Mouse (Mus musculus) embryonic facial prominence, embryonic 12.5 days (tissue): ENCODE measurements around the gene Gcdh. TPM values are rescaled to one million over a fixed set of nuclear protein-coding genes. Genes with fewer than 3 reads are reported as not detected.

Experiments
- ATAC-seq: fragments of 200-750 bp; cut with Nextera tagmentation; 2 replicates; pipeline ENCODE4 v1.8.0; 2017; ENCODE audit not compliant: insufficient number of reproducible peaks, insufficient read depth, low FRiP score, low TSS enrichment
- H3K27ac ChIP-seq: fragments of 300-500 bp; sonication (generic); 2 replicates; pipeline ENCODE4 v1.5.1; 2016; ENCODE audit warnings: mild to moderate bottlenecking
- H3K27me3 ChIP-seq: fragments of 300-500 bp; sonication (generic); 2 replicates; pipeline ENCODE4 v1.6.1; 2016; ENCODE audit warnings: mild to moderate bottlenecking, moderate library complexity
- H3K36me3 ChIP-seq: fragments of 300-500 bp; sonication (generic); 2 replicates; pipeline ENCODE4 v1.6.1; 2016; ENCODE audit warnings: mild to moderate bottlenecking
- H3K4me1 ChIP-seq: fragments of 300-500 bp; sonication (generic); 2 replicates; pipeline ENCODE4 v1.6.1; 2016
- H3K4me2 ChIP-seq: fragments of 300-500 bp; sonication (generic); replicated peaks from 2 replicates; pipeline ENCODE4 v1.6.1; 2016; ENCODE audit warnings: mild to moderate bottlenecking, moderate library complexity
- H3K4me3 ChIP-seq: fragments of 300-500 bp; sonication (generic); 2 replicates; pipeline ENCODE4 v1.5.1; 2016; ENCODE audit warnings: mild to moderate bottlenecking
- H3K9ac ChIP-seq: fragments of 300-500 bp; sonication (generic); 2 replicates; pipeline ENCODE4 v1.6.1; 2016; ENCODE audit warnings: mild to moderate bottlenecking, moderate library complexity
- H3K9me3 ChIP-seq: fragments of 300-500 bp; sonication (generic); 2 replicates; pipeline ENCODE4 v1.6.1; 2016; ENCODE audit warnings: mild to moderate bottlenecking, moderate library complexity
- WGBS: fragments of 180-500 bp; shearing (Covaris S2); methylation state at CpG from one replicate; pipeline ENCODE4 v1.1.7; 2016; 5-methylcytosine and 5-hydroxymethylcytosine counted together
- polyA plus RNA-seq: library from polyadenylated mRNA; unstranded; fragments of >200 nt; fragmentation: Nextera tagmentation; extraction: Ambion mirVana; gene quantifications from 2 replicates; pipeline ENCODE4 v1.2.1, GENCODE M21; 2016

Gcdh gene
- polyA plus RNA-seq, 1 experiment from 2014 or later, result 45.2 TPM

DNA sequence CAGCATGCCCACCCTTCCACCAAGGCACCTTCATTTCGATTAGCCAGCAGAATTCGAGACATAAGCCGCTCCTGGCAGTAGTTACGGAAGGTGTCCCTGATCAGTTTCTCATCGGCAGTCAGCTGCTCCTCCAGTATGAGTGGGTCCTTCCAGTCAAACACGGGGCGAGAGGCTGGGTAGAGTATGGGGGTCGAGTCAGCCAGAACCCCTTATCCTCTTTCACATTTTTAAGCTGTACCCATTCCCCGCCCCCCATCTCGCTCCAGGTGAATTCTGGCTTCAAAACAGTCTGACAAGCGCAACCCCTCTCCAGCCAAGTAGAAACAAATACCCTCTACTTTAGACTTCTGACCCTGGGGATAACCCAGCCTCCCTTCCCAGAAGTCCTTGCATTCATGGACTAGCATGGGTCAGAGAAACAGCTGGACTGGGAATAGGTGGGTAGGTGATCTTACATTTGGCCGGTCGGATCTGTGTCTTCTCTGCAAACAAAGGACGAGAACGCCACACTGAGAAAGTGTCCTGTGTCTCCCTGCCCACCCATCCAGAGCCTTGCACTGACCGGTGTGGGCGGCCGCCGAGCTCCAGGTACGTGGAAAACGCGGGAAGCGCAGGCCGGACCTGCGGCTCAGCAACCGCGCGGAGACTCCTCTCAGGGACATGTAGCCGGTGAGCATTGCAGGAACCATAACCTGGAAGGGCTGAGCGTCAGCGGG lies 570 bp downstream of the Gcdh start:
- WGBS, result 11% methylated on average over 31 of the region's 31 CpGs
- Histone ChIP-seq H3K9ac (peak overlapping the region; percentile 76), H3K36me3 (peaks cover 30% of the 10 kb centered on the region), H3K4me2 (peak overlapping the region; percentile 89), H3K4me3 (peak overlapping the region; percentile 82), H3K27ac (no peak overlapping the region), H3K4me1 (peaks cover 10% of the 10 kb centered on the region), H3K9me3 (no peaks in the 10 kb centered on the region), H3K27me3 (no peaks in the 10 kb centered on the region)
- ATAC-seq, result peak; percentile 23; the same call in 1 of the 2 replicates

DNA sequence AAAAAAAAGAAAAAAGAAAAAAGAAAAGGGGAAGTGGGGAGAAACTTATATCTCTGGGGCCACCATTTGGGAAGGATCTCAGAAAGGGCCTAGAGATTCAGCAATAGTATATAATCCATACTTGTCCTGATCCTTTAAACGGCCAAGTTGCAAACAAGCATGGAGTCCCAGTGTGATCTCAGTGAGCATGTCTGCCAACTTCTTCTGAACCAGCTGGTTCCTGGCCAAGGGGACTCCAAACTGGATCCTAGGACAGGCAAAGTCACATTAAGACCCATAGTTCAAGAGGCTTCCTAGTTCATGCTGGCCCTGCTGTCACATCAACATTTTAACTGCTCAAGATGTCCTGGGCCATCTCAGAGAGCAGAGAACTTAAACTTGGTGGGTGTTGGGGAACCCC lies 4.6 kb downstream of the Gcdh start:
- Histone ChIP-seq H3K9ac (no peak overlapping the region), H3K4me1 (peaks cover 6% of the 10 kb centered on the region), H3K4me3 (no peak overlapping the region), H3K9me3 (no peaks in the 10 kb centered on the region), H3K27ac (no peak overlapping the region), H3K27me3 (no peaks in the 10 kb centered on the region), H3K4me2 (no peak overlapping the region), H3K36me3 (peaks cover 46% of the 10 kb centered on the region)
- 94% methylated on average over 1 of the region's 1 CpGs for WGBS
- no peak for ATAC-seq

DNA sequence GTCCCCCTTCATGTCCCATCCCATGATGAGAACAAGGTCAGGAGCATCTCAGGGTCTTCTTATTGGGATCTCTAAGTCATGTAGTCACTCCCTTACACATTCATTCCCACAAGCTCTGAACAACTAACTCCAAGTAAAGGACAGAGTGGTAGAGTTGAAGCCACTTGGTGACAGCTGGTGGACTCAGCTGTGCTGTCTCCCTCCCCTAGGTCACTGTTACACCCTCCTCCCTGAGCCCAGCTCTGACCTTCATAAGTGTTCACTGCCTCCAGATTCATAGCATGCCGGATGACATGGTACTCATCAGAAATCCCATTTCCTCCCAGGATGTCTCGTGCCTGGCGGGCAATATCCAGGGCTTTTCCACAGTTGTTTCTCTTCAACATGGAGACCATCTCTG lies 5.4 kb downstream of the Gcdh start:
- H3K36me3 ChIP-seq, result peaks cover 46% of the 10 kb centered on the region
- no peaks in the 10 kb centered on the region for H3K9me3 ChIP-seq
- no peak for ATAC-seq
- WGBS, result 93% methylated on average over 3 of the region's 3 CpGs
- H3K9ac ChIP-seq, result no peak overlapping the region
- H3K4me2 ChIP-seq, result no peak overlapping the region
- H3K4me3 ChIP-seq, result no peak overlapping the region
- no peaks in the 10 kb centered on the region for H3K27me3 ChIP-seq
- peaks cover 6% of the 10 kb centered on the region for H3K4me1 ChIP-seq
- no peak overlapping the region for H3K27ac ChIP-seq

DNA sequence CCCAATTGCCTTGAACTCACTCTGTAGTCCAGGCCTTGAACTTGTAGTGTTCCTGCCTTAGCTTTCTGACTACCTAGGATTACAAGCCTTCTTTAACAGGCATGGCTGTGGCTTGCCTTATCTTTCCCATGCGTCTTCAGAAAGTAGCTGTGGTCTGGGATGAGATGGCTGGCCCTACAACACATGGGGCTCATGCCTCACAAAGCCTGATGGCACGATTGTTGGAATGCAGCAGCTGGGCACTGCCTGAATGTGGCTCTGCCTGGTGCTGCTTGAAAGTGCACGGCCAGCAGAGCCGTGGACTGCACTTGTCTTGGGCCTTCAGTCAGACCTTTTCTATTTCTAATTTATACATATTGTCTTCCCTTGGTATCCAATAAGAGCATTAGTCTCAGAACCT lies 9.0 kb downstream of the Gcdh start:
- no peak overlapping the region for H3K27ac ChIP-seq
- 89% methylated on average over 4 of the region's 4 CpGs for WGBS
- H3K4me1 ChIP-seq, result no peaks in the 10 kb centered on the region
- H3K27me3 ChIP-seq, result no peaks in the 10 kb centered on the region
- no peak overlapping the region for H3K9ac ChIP-seq
- peaks cover 30% of the 10 kb centered on the region for H3K36me3 ChIP-seq
- no peak overlapping the region for H3K4me3 ChIP-seq
- ATAC-seq, result no peak
- H3K9me3 ChIP-seq, result no peaks in the 10 kb centered on the region
- H3K4me2 ChIP-seq, result no peak overlapping the region

DNA sequence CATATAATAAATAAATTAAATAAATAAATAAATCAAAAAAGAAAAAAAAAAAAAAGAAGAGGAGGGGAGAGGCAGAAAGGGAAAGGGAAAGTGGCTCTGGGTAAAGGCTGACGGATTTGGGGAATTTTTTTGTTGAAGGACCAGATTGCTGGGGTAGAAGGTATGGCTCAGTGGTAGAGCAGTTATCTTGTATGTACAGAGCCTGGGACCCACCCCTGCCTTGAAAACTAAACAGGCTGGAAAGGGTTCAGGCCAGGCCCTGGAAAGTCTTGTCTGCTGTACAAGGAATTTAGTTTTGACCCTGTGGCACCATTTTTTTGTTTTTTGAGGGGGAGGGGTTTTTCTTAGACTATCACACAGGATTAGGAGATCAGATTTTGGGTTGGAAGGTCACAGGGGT lies 14.8 kb downstream of the Gcdh start:
- no peak for ATAC-seq
- Histone ChIP-seq H3K4me2 (no peak overlapping the region), H3K9me3 (no peaks in the 10 kb centered on the region), H3K4me3 (no peak overlapping the region), H3K27ac (no peak overlapping the region), H3K9ac (no peak overlapping the region), H3K4me1 (no peaks in the 10 kb centered on the region), H3K36me3 (no peaks in the 10 kb centered on the region), H3K27me3 (no peaks in the 10 kb centered on the region)
- 81% methylated on average over 1 of the region's 1 CpGs for WGBS

DNA sequence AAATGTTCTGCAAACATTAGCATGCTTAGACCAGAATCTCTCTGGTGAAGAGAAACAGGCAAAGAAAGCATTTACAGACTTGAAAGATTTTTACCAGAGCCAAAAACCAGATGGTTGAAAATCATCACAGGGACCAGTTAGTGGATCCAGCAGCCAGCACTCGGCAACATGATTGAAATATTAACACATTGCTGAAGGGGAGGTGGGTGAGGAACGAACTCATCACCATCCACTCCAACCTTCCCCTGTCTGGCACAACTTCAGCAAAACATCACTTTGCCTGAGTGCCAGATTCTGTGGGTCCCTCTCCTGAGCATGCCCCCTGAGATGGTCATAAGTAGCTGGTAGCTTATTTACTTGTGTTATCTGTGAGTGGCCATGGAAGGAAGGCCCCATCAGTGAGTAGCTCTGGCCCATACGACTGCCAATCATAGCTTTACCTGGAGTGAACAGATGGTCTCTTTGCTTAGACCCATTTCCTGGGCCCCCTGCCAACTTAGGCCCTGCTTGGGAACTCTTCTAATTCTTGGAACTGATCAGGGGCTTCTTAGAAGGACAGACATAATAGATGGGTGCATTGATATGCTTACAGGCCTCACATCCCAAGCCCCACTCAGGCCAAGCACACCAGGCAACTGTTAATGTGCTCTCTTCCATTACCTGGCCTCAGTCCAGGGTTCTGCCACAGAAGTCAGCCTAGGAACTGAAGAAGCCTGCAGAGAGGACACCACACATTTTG lies 16.3 kb downstream of the Gcdh start:
- Histone ChIP-seq H3K9ac (no peak overlapping the region), H3K36me3 (no peaks in the 10 kb centered on the region), H3K27me3 (0 out of 2 replicates have a peak, but pooled peaks cover 4% of the 10 kb centered on the region), H3K27ac (no peak overlapping the region), H3K4me1 (peaks cover 6% of the 10 kb centered on the region; the same call in 1 of the 2 replicates), H3K4me3 (no peak overlapping the region), H3K4me2 (no peak overlapping the region), H3K9me3 (no peaks in the 10 kb centered on the region)
- no peak for ATAC-seq
- WGBS, result 78% methylated on average over 3 of the region's 3 CpGs

DNA sequence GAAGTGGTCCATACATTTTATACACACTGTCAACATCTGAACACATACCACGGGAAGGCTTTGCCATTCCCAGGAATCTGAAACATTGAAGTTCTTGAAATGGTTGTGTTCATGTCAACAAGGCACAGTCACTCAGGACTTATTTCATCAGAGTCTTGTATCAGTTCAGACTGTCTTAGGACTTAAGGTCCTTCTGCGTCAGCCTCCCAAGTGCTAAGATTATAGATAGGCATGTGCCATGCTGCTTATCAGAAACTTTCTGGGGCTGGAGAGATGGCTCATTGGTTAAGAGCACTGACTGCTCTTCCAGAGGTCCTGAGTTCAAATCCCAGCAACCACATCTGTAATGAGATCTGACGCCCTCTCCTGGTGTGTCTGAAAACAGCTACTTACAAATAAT lies 19.4 kb downstream of the Gcdh start:
- ATAC-seq, result no peak
- Histone ChIP-seq H3K36me3 (peaks cover 3% of the 10 kb centered on the region), H3K4me2 (no peak overlapping the region), H3K9me3 (no peaks in the 10 kb centered on the region), H3K27ac (no peak overlapping the region), H3K4me1 (peaks cover 11% of the 10 kb centered on the region; the same call in 1 of the 2 replicates), H3K9ac (no peak overlapping the region), H3K4me3 (no peak overlapping the region), H3K27me3 (0 out of 2 replicates have a peak, but pooled peaks cover 4% of the 10 kb centered on the region)
- 87% methylated on average over 3 of the region's 3 CpGs for WGBS

DNA sequence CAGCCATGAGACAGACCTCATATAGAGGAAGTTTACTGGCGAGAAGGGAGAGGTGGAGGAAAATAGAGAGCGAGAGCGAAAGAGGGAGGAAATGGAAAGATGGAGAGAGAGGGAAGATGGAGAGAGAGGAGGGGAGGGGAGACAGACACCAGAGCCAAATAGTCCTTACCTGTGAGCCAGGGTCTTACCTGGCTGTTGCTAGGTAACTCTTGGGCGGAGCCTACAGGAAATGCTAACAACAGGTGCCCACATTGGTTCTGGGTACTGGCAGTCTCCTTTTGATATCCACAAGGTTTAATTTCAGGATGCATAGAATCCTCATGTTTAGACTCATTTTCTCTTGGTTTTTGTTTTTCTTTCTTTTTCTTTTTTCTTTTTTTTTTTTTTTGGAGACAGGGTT lies 20.7 kb downstream of the Gcdh start:
- Histone ChIP-seq H3K27ac (no peak overlapping the region), H3K4me3 (peak overlapping the region; percentile 39), H3K4me1 (peaks cover 11% of the 10 kb centered on the region; the same call in 1 of the 2 replicates), H3K27me3 (0 out of 2 replicates have a peak, but pooled peaks cover 4% of the 10 kb centered on the region), H3K9ac (peak overlapping the region; percentile 59; the same call in 1 of the 2 replicates), H3K4me2 (peak overlapping the region; percentile 88), H3K36me3 (peaks cover 16% of the 10 kb centered on the region), H3K9me3 (no peaks in the 10 kb centered on the region)
- no peak for ATAC-seq
- WGBS, result 63% methylated on average over 4 of the region's 4 CpGs

DNA sequence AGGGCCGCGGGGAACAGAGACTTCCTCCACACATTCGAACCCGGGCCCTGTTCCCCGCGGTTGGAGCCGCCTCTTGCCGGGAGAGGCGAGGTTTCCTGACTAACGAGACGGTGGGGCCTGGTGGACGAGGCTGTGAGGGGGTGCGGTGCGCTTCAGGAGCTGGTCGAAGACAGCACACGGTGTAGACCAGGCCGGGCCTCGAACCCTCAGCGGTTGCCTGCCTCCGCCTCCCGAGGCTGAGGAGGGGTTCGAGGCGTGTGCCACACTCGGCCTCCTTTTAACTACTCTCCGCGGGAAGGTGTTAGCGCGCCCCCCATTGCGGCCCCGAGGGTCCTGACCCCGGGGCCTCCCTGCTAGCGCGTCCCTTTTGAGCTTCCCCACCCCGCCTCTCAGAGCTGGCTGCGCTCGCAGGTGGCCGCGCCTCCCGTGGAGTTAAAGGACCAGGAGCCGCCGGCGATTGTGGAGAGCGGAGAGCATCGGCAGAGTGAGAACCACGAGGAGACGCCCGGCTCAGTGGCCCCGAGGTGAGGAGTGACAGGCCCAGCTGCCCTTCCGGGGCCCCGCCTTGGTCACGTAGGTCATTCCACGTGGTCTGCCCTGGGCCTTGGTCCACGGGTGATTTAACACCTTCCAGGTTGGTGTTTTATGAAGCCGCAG lies 21.3 kb downstream of the Gcdh start:
- H3K27ac ChIP-seq, result no peak overlapping the region
- H3K27me3 ChIP-seq, result 0 out of 2 replicates have a peak, but pooled peaks cover 4% of the 10 kb centered on the region
- H3K9me3 ChIP-seq, result no peaks in the 10 kb centered on the region
- WGBS, result 3% methylated on average over 54 of the region's 54 CpGs
- peak overlapping the region; percentile 59 for H3K9ac ChIP-seq
- peak; percentile 65 for ATAC-seq
- peaks cover 22% of the 10 kb centered on the region for H3K36me3 ChIP-seq
- peak overlapping the region; percentile 39 for H3K4me3 ChIP-seq
- peaks cover 11% of the 10 kb centered on the region; the same call in 1 of the 2 replicates for H3K4me1 ChIP-seq
- peak overlapping the region; percentile 88 for H3K4me2 ChIP-seq

DNA sequence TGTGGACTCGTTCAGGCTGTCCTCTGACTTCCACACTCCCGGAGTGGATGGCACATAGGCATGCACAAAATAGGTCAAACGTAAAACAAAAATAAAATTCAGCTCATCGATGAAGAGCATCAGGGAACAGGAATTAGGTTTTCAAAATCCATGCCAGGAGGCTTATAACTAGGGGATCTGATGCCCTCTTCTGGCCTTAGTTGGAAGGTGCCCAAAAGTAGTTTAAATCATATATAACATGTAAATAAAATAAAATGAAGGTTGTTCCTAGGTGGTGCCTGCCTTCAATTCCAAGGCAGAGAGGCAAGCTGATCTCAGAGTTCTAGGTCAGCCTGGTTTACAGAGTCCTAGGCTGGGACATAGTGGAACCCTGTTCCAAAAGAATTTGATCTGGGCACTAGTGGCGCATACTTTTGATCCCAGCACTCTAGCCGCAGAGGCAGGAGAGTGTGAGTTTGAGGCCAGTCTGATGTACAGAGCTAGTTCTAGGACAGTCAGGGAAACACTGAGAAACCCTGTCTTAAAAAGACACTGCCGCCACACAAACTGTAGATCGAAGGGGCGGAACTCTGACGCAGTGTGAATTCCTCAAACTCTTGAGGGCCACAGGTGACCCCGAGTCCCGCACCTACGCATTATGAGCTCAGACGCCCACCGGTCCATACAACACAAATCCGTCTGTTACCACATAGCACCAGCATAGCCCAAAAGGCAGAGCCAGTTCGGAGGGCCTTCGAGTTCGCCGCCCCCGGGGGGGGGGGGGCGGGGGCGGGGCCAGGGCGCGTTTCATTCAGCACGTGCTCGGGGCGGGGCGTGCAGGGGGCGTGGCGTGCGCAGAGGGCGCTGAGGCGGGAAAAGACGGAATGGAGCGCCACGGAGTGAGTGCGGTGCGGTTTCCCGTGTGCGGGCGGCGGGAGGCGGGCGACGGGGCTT lies 22.1 kb downstream of the Gcdh start, which contains the start of gene Syce2:
Gene Syce2, plus strand, starts transcription at position 736 of the 933 bp plus-strand sequence.
- Histone ChIP-seq H3K36me3 (peaks cover 30% of the 10 kb centered on the region), H3K4me2 (peak within 1 kb of the TSS; percentile 88), H3K27ac (no peak within 1 kb of the TSS), H3K27me3 (0 out of 2 replicates have a peak, but pooled peaks cover 4% of the 10 kb centered on the region), H3K9ac (peak within 1 kb of the TSS; percentile 59), H3K9me3 (no peaks in the 10 kb centered on the region), H3K4me3 (peak within 1 kb of the TSS; percentile 39), H3K4me1 (peaks cover 11% of the 10 kb centered on the region; the same call in 1 of the 2 replicates)
- peak; percentile 19; the same call in 1 of the 2 replicates for ATAC-seq
- 14% methylated on average over 45 of the region's 46 CpGs for WGBS
